Mouse (Mus musculus): Measurements from ENCODE around the gene Bcas1.

DNA sequence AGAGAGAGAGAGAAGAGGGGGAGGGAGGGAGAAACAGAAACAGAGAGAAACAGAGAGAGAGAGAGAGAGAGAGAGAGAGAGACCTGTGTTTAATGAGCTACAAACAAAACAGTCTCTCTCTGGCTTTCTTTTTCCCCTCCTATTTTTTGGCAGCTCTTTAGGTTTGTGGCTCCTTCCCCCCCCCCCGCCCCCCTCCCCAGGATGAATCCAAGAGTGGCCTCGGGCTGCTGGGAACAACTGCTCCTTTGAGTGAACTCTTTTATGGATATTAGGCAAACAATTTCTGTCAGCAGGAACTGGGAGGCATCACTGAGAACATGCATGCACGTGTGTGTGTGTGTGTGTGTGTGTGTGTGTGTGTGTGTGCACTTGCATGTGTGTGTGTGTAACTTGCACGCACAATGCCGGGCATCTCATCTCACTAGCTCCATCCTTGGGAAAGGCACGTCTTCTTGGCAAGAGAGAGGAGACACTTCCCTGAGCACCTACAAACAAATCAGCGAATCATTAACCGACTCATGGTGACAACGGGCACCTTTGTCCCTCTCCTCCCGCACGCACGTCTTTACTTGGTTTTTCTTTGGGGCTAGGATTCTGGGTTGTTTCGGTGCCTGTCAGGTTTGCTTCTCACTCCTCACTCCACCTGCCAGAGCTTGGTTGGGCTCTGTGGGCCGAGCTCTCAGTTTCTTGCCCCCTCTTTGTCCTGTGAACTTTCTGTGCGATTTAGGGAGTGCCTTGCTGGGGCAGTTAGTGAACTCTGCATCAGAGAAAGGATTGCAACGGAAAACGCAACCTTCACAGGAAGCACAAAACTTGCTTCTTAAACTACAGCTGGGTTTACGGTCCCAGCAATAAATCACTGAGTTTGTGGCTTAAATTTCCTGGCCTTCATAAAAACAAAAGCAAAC lies 82.9 kb downstream of the Bcas1 start:
- no peak for TF ChIP-seq CEBPB (IDR thresholded peaks at IDR 0.05; ENCODE audit: low read depth)
- TF ChIP-seq MAX (IDR thresholded peaks at IDR 0.05): no peak
- no peak for TF ChIP-seq CTCF (IDR thresholded peaks at IDR 0.05; ENCODE audit: control insufficient read depth, insufficient read depth, insufficient read length)
- no peak for TF ChIP-seq USF1 (IDR thresholded peaks at IDR 0.05; ENCODE audit: low read depth)
- TF ChIP-seq MYOD1 (IDR thresholded peaks at IDR 0.05; ENCODE audit: control insufficient read depth, insufficient read length, low read depth): no peak
- TF ChIP-seq MYOG (IDR thresholded peaks at IDR 0.05; ENCODE audit: control insufficient read depth, extremely low read depth, insufficient read length): no peak

Data from C2C12 (cell line).